Mouse (Mus musculus): ENCODE measurements around the gene Ints3. TPM values are rescaled to one million over a fixed set of nuclear protein-coding genes. Genes with fewer than 3 reads are reported as not detected.

Ints3 gene
- total RNA-seq, 2 experiments from 2014 or later = 20.2 to 24.7 TPM

GRCm38 (mm10) chr3:90445417-90446200 is 12.2 kb upstream of the Ints3 start:
- ATAC-seq (replicated peaks; ENCODE audit: poor library complexity) = no peak

- ATAC-seq (replicated peaks; ENCODE audit: poor library complexity) = no peak
Measured at GRCm38 (mm10) chr3:90443977-90444376, 10.6 kb upstream of the Ints3 start.

GRCm38 (mm10) chr3:90440756-90441155 is 7.3 kb upstream of the Ints3 start:
- ATAC-seq (replicated peaks; ENCODE audit: poor library complexity) = no peak

- ATAC-seq (replicated peaks; ENCODE audit: poor library complexity) = no peak
Measured at GRCm38 (mm10) chr3:90437131-90437530, 3.7 kb upstream of the Ints3 start.

- no peak for ATAC-seq (replicated peaks; ENCODE audit: poor library complexity)
Measured at GRCm38 (mm10) chr3:90434073-90434730, 780 bp upstream of the Ints3 start.

- ATAC-seq (replicated peaks; ENCODE audit: poor library complexity) = peak; percentile 25
Measured at GRCm38 (mm10) chr3:90432811-90433219, 607 bp downstream of the Ints3 start.

- ATAC-seq (replicated peaks; ENCODE audit: poor library complexity) = no peak
Measured at GRCm38 (mm10) chr3:90432348-90432747, 1.1 kb downstream of the Ints3 start.

- ATAC-seq (replicated peaks; ENCODE audit: poor library complexity) = no peak
Measured at GRCm38 (mm10) chr3:90429576-90429975, 3.8 kb downstream of the Ints3 start.

- ATAC-seq (replicated peaks; ENCODE audit: poor library complexity) = no peak
Measured at GRCm38 (mm10) chr3:90428186-90428585, 5.2 kb downstream of the Ints3 start.

- no peak for ATAC-seq (replicated peaks; ENCODE audit: poor library complexity)
Measured at GRCm38 (mm10) chr3:90427574-90427973, 5.8 kb downstream of the Ints3 start.

- 0 out of 2 replicates have a peak, but pooled peaks have one; percentile 23 for ATAC-seq (replicated peaks; ENCODE audit: poor library complexity)
Measured at GRCm38 (mm10) chr3:90425499-90425898, 7.9 kb downstream of the Ints3 start.

- ATAC-seq (replicated peaks; ENCODE audit: poor library complexity) = no peak
Measured at GRCm38 (mm10) chr3:90423549-90423948, 9.9 kb downstream of the Ints3 start.

- no peak for ATAC-seq (replicated peaks; ENCODE audit: poor library complexity)
Measured at GRCm38 (mm10) chr3:90420696-90421095, 12.7 kb downstream of the Ints3 start.

GRCm38 (mm10) chr3:90413011-90413396 is 20.4 kb downstream of the Ints3 start:
- ATAC-seq (replicated peaks; ENCODE audit: poor library complexity) = no peak

GRCm38 (mm10) chr3:90412312-90413010 is 21.0 kb downstream of the Ints3 start:
- ATAC-seq (replicated peaks; ENCODE audit: poor library complexity) = peak; percentile 88

- ATAC-seq (replicated peaks; ENCODE audit: poor library complexity) = peak; percentile 48
Measured at GRCm38 (mm10) chr3:90408721-90409120, 24.7 kb downstream of the Ints3 start.

GRCm38 (mm10) chr3:90406414-90406813 is 27.0 kb downstream of the Ints3 start:
- ATAC-seq (replicated peaks; ENCODE audit: poor library complexity) = no peak

- no peak for ATAC-seq (replicated peaks; ENCODE audit: poor library complexity)
Measured at GRCm38 (mm10) chr3:90404609-90405008, 28.8 kb downstream of the Ints3 start.

- ATAC-seq (replicated peaks; ENCODE audit: poor library complexity) = no peak
Measured at GRCm38 (mm10) chr3:90404121-90404520, 29.3 kb downstream of the Ints3 start.

- no peak for ATAC-seq (replicated peaks; ENCODE audit: poor library complexity)
Measured at GRCm38 (mm10) chr3:90400993-90401392, 32.4 kb downstream of the Ints3 start.

GRCm38 (mm10) chr3:90395629-90396028 is 37.8 kb downstream of the Ints3 start:
- no peak for ATAC-seq (replicated peaks; ENCODE audit: poor library complexity)

GRCm38 (mm10) chr3:90392661-90393060 is 40.8 kb downstream of the Ints3 start:
- ATAC-seq (replicated peaks; ENCODE audit: poor library complexity) = no peak

All from megakaryocyte progenitor cell, adult 5-6 weeks (primary cell).